Mouse (Mus musculus) adrenal gland, postnatal 10 days (tissue): ENCODE results near the gene Sgcg. TPM values are rescaled to one million over a fixed set of nuclear protein-coding genes. Genes with fewer than 3 reads are reported as not detected.

Source experiments
- DNase-seq: peaks from one replicate; pipeline ENCODE4 v3.0.0; 2021; ENCODE audit warnings: mixed read lengths
- long read RNA-seq, 2 experiments: library from polyadenylated mRNA; stranded (forward); transcript quantifications; one replicate each; pipeline ENCODE4 v2.0.0; 2021
- total RNA-seq, 2 experiments: library from RNA; stranded (reverse); gene quantifications; 2 replicates each; pipeline ENCODE4 v1.2.3; 2021

Gene Sgcg
- total RNA-seq, result 10 to 100 TPM; 10.2 to 20.1 TPM
- long read RNA-seq, experiment 1, transcript Sgcg-201 (8 exons, 3,515 nt), result major isoform, 17 of 25 reads
- long read RNA-seq, experiment 1, partial matches to known transcripts, result 5 of 25 reads
- long read RNA-seq, experiment 1, other reads (novel, unspliced or antisense), result 3 of 25 reads
- long read RNA-seq, experiment 2, transcript Sgcg-201 (8 exons, 3,515 nt), result major isoform, 7 of 12 reads
- long read RNA-seq, experiment 2, partial matches to known transcripts, result 3 of 12 reads
- long read RNA-seq, experiment 2, other reads (novel, unspliced or antisense), result 2 of 12 reads

DNA sequence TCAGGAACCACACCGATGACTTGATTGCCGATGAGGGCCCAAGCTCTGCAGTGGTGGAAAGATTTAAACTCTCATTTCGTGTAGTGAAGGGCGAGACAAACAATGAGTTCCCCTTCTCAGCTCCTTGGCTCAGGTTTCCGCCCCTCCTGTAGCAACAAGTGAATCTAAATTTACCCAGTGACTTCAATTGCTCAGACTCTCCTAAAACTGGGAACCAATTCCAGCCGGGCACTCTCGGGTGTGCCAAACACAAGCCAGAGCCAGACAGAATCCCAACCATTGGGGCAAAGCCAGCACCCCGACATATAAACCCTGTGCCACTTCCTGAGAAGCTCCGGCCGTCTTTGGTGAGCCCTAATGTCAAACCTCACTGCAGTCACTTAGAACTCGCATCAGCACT is at the start of gene Sgcg:
Gene Sgcg, minus strand, starts transcription at position 139 of the 400 bp plus-strand sequence.
- peak; percentile 46 for DNase-seq

DNA sequence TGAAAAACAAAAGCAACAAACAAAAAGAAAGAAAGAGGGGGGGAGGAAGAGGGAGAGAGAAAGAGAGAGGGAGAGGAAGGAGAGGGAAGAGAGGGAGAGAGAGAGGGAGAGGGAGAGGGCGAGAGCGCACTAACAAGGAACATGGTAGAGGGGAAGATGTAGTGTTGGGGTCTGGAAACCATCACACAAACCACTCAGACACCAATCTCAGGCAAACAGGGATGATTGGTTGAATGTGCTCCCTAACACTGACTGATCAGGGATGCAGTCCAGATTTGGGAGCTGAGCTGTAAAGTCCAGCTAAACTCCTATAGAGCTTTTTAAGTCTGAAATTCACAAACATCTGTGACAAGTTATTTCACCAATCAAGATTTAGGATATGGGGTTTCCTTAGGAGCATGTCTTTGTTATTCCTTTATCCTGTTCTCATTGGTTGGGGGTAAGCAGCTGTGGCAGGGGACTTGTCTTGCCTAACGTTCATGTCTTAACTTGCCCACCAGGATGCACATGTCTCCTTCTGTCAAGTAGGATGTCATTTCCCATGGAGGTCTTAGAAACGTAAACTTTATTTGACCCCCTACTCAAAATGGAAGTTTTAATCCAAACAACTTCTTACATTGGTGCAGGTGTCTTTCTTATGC is 45.8 kb upstream of the Sgcg start:
- DNase-seq, result no peak

DNA sequence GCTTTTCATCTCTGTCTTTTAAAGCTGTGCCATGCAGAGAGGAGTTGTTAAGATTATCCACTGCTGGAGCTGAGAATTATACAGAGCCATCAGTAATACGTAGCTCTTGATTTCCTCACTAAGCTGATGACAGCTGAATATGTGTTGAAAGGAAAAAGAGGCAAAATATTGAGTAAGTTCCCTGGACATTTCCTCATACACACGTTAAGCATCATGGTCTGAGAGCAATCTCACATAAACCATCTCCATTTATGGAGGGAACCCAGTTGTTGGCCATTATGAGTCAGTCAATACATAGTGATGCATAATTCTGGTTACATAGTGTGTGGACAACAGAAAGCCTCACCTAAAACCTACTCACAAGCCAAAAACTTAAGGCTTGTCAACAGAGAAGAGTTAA is 44.1 kb upstream of the Sgcg start:
- no peak for DNase-seq

DNA sequence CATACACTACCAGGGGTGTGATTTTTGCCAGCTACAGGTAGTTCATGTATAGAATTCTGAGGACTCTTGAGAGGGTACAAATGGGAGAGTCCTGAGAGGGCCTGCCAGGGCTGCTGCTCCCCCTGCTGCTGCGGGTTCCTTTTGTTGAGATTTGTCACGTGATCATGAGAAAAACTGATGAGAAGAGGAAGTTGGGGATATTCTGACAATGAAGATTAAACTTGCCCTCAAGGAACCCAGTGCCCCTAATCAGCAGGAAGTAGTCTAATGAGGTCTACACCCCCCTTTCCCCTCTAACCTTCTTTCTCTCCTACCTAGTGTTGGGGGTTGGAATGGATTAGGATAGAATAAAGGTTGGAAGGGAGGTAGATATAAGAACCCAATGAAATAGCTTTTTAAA is 43.0 kb upstream of the Sgcg start:
- no peak for DNase-seq

DNA sequence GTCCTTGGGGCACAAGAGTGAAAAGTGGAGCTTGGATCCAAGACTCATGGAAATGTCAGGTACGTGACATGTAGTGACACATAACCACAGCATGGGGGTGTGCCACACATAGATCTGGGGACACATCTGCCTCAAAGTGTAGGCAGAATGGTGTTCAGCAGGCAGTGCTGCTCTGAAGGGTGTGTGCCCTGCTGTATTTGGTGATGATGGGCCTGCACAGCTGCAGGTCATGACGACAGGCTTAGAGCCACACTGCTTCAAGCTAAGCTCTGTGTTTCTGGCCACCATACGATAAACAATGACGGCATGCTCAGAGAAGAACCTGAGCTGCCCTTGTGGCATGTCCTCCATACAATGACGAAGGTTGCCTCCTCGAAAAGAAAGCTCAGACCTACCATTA is 41.5 kb upstream of the Sgcg start:
- DNase-seq, result no peak

DNA sequence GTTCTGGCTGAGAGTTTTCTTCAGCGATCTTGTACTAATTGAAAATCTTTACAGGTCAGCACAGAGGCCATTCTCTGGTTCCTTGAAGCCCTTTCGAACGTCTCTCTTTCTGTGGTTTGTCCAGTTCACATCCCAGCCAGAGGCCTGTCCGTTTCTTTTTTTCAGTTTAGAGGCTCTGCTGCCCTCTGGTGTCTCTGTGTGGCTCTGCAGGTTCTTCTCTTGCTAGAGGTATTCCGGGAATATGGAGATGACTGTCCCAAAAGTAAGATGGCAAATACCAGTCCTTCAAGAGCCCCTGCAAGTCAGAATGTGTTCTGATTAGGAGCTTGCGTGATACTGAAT is 36.4 kb upstream of the Sgcg start:
- peak; percentile 74 for DNase-seq

DNA sequence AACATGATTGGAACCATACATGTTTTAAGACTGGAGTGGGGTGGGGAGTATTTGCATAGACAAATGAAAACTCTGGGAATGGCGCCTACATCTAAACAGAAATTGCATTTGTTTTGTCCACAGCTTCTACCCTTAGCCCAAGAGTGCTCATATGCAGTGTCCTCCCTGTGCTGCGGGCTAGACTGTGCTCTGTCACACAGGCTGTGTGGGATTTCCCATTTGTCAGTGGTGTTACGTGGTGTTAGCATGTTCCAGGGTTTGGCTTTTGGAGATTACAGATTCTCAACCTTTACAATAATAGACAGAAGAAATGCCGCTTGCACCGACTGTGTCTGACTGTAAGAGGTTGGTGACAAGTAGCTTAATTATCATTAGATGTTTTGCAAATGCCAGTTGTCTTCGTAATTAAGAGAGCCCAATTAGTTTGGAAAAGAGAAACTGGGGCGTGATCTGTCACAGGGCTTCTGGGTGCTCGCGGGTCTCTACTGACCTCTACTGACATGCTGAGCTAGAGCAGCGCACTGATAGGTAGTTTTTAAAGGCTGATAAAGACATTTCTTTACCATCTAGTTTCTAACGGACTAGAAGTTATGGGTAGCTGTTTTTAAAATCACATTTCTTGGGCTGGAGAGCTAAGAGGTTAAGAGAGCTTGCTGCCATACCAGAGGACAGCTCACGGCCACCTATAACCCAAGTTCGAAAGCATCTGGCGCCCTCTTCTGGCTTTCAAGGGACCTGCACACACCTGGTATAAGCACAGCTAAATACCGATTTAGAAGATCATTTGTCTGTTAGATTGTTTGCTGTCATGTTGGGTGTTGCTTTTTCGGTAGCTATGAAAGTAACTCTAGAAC is 35.8 kb upstream of the Sgcg start:
- peak; percentile 79 for DNase-seq

DNA sequence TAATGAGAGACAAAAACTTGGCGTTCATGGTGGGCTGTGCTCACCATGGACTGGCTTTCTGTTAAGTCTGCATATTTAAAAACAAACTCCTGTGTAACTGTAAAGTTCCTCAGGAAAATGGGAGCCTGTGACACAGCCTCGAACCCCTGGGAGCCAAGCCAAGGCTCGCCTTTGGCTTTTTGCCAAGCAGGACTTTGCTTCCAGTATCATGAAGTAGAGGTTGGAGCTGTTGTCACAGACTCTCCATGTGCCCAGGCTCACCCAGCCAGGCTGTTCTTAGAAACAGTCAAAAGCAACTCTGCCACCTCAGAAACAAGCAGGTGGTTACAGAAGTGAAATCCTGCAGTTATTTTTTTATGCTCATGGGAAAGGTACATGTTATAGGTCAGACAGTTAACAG is 32.4 kb upstream of the Sgcg start:
- peak; percentile 82 for DNase-seq

DNA sequence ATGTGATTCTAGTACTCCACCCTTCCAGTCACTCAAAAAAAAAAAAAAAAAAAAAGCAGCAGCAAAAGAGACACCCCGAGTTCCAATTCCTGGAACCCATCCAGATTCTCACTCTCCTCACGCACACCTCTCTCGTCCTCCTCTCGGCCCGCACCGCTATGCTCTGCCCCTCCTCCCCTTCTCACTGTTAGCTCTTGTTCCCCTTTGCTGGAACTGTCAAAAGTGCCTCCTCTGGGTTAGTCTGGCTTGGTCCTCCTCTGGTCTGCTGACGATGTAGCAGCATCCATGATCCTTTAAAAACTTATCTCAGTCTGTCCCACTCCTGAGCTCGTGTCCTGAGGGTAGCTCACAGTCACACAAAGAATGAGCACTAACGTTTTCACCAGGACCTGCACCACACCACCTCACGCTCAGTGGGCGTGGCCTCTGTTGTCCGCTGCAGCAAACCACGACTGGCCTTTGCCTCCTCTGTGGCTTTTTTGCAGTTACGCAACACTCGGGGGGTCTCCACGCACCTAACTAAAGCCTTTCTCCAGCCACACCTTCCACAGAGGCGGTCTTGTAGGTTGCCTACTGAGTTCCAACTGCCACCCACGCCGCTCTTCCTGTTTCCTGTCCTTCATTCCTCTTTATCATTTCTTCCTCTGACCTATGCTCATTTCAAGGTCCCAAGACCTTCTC is 30.5 kb upstream of the Sgcg start:
- no peak for DNase-seq

DNA sequence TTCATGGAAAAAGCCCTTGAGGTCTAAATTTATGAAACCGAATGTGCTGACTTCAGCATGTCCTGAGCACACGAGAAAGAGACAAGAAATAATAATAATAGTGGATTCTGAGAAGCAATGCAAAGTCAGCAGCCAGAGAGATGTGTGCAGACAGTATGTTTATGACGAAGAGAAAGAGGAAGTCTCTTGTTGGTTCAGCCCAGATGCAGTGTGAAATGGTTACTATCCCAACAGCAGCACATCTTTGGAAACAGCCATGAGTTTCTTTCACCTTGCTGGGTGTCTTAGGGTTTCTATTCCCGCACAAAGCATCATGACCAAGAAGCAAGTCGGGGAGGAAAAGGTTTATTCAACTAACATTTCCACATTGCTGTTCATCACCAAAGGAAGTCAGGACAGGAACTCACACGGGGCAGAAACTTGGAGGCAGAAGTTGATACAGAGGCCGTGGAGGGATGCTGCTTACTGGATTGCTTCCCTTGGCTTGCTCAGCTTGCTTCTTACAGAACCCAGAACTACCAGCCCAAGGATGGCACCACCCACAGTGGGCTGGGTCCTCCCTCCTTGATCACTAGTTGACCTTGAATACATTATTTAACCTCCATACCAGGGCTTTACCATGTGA is 20.5 kb upstream of the Sgcg start:
- DNase-seq, result no peak

DNA sequence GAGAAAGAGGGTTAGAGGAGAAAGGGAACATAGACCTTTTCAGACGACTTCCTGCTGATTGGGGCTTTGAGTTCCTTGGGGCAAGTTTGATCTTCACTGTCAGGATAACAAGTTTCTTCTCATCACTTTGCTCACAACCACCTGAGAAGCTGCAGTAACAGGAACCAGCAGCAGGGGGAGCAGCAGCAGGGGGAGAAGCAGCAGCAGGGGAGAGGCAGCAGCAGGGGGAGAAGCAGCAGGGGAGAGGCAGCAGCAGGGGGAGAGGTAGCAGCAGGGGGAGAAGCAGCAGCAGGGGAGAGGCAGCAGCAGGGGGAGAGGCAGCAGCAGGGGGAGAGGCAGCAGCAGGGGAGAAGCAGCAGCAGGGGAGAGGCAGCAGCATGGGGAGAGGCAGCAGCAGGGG is 19.0 kb upstream of the Sgcg start:
- peak; percentile 73 for DNase-seq

DNA sequence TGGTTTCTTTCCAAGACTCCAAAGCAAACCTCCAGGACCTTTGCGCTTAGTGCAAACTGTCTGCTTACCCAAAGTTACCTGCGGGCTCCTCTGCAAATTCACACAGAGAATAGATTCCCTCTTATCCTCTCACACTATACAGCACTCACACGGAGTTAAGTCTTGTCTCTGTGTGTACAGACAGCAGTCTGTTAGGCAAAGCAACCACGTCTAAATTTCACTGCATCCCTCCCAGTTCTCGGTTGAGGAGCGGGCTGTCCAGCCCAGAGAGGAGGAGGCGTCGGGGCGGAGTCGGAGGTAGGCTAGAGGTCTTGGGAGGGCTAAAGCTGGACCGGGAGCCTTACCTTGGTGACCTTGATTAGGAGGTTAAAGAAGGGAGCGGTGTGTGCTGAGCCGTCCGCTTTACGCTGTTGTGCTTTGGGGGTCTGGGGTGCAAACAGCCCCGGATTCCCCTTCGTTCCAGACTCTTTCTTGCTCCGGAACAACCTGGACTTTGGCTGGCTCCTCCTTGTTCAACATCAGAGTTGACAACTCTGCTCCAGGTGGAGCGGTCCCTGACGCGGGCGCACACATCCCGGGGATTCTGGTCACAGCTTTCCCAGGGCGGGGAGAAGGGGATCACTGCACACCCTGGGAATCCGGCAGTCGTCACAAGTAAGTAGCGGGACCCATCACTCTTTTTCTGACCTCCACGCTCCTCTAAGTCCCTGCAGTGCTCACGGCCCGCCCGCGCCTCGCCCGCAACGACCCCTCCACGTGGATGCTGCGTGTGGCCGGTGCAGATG is 16.3 kb upstream of the Sgcg start:
- no peak for DNase-seq

DNA sequence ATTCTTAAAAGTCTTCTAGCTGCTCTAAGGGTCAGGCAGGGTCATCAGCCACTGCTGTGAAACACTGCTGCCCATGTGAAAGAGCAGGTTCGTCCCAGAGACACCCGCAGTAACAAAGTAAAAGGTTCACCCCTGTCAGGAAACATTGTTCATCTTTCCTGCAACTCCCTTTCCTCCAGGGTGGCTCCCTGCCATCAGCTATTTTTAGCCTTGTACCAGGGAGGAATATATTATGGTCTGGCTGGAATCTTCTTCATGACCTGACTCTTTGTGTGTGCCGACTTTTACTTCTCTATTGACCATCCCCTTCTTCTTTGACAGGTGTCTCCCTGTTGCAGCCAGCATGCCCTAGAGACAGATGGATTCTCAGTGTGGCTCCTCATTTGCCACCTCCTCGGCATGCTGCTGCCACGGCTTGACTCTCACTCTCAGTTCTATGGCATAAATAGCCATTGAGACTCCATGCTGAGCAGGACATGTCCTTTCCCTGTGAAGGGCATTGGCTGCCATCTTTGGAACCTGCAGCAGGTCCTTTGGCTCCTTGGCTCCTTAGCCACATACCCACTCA is 9.7 kb upstream of the Sgcg start:
- DNase-seq, result peak; percentile 15

DNA sequence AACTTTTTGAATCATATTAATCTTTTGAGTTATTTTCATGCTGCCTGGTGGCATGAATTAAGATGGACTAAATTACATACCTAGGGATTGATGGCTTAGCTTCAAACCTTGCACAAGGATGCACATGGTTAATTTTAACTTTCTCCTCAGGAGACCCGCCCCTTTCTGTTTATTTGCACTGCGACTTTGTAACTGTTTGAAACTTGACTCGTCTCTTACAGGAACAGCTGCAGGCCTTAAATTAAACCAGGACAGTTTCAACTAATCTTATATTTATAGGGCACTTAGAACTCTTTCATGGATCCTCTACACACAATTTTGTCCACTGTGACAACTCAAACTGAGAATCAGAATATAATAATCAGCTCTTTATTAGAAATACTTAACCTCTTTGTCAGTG is 794 bp upstream of the Sgcg start:
- DNase-seq, result no peak

DNA sequence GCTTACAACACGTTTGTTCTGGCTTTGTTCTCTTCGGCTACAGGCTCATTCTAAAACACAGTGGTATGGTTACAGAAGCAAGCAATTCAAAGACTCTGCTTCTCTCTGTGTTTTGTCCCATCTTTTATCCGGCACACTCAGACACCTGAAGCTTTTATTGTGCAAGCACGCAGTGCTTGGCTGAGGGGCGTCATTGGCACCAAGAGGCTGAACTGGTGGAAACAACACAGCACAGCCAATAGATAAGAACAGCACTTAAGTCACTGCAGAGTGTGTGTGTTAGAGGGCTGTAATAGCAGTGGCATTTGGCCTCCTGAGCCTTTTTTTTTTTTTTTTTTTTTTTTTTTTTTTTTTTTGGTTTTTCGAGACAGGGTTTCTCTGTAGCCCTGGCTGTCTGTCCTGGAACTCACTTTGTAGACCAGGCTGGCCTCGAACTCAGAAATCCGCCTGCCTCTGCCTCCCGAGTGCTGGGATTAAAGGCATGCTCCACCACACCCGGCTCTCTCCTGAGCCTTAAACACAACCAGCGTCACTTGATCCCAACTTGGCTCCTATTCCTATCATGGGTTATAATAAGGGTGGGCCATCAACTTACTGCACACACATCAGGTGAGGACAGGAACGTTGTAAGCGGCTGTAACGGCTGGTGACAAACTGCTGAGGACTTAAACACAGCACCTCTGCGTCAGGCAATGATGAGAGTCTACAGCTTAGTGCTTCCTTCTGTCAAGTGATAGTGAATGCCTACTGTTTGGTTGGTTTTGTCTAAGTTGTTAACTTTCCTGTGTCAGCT is 5.5 kb downstream of the Sgcg start:
- no peak for DNase-seq

DNA sequence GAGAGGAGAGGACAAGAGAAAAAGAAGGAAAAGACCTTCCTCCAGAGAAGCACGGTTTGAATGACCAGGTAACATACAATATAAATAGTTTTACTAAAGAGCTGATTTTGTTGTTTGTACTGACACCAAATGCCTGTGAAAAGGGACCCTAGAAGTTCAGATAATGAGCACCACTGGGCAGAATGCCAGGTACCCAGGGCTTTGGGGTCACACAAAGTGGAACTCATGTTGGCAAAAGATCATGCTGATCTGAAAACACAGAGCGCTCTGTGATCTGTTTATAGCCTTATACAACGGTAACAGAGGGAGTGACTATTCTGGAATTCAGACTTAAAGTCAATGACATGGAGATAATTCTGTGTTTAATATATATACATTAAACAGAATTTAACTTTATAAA is 11.8 kb downstream of the Sgcg start:
- no peak for DNase-seq

DNA sequence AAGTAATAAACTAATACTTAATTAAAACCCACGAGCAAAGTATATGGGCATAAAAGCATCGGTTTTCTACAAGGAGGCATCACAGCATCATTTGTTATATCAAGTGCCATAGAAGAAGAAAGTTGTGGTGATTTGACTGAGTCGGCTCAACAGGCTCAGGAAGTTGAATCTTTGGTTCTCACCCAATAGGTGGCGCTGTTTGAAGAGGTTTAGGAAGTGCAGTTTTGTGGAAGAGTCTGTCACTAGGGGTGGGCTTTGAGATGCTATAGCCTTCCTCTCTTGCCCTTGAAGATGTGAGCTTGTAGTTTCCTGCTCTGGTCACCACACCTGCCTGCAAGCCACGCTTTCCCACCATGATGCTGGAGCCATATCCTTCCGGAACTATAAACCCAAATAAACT is 15.7 kb downstream of the Sgcg start:
- peak; percentile 13 for DNase-seq

DNA sequence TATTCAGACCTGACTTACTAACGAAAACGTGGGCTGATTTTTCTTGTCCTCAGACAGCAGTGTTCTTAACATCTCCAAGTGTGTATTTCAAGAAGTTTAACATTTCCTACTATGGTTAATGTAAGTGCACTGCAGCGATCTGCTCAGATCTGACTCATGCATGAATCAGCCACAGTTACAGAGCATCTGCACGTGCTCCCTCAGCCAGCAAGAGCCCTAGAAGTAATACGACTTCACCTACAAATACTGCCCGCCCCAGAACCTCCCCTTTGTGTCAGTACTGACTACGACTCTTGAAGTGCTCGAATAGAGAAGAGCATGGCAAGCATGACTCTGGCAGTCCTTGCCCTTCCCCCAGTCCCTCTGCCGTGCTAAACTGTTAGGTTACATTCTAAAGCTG is 19.5 kb downstream of the Sgcg start:
- DNase-seq, result peak; percentile 15

DNA sequence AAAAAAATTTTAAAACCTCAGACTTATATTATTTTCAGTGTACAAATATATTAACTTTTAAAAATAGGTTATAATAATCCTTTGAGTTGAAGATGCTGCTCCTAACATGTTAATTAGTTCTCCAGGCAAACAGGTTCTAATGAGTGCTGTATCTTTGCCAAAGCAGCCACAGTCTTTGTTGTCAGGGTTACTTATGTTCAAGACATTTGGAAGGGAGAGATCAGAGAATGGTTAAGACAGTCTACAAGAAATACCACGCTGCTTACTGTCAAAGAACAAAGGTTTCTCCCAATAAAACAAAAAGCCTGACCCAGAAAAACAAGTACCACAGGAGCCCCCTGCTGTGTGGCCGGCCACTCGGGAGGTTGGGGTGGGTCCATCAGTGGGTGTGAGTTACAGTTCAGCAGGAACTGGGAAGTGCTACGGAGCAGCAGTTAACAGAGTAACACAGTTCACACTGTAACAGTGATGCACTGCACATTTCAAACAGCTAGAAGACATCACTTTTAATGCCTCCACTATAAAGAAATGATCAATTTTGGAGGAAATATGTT is 21.1 kb downstream of the Sgcg start:
- no peak for DNase-seq
